Mouse (Mus musculus) embryo, embryonic 11 days (tissue): ENCODE results near the gene Gm27235.
"Not testable (repeated sequence)": the region's sequence is repeated elsewhere in the genome, so short reads cannot be mapped to it uniquely, and the experiment has no call there.

Experiments used
- DNase-seq: peaks from one replicate; pipeline ENCODE4 v3.0.0-alpha.2; 2015

Gm27235 gene

DNA sequence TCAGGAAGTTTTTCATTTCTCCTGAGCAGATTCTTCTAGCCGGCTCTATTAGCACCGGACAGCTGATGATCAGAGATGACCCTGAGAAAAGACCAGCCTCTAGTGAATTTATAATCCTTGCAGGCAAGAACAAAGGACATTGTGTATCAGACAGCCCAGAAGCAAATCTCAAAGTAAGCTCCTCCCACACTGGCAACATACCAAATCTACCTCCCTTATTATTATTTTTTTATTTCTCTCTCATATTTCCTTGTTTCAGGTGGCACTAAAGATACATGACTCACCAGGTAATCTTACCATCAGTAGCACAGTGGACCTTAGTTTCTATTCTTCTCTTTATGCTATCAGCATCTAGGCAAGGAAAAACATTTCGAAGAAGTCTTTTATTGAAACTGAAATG is at the start of gene Gm27235, which contains the start of gene D730048I06Rik:
Gm27235 (minus strand) TSS at position 101 of the 400 bp plus-strand sequence.
D730048I06Rik (minus strand) TSS at position 112 of the 400 bp plus-strand sequence.
- DNase-seq: no peak

DNA sequence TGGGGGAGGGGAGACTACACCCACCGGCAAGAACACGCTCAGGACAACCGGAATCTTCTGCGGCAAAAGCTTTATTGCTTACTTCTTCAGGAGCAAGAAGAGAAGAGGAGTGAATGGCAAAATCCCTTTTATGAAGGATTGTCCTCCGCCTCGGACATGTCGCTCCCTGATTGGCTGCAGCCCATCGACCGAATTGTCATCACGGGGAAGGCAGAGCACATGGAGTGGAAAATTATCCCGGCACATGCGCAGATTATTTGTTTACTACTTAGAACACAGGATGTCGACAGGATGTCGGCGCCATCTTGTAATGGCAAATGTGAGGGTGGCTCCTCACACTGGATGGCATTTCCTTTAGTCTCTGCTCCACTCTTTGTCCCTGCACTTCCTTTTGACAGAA is 28.0 kb upstream of the Gm27235 start:
- DNase-seq: not testable (repeated sequence)

DNA sequence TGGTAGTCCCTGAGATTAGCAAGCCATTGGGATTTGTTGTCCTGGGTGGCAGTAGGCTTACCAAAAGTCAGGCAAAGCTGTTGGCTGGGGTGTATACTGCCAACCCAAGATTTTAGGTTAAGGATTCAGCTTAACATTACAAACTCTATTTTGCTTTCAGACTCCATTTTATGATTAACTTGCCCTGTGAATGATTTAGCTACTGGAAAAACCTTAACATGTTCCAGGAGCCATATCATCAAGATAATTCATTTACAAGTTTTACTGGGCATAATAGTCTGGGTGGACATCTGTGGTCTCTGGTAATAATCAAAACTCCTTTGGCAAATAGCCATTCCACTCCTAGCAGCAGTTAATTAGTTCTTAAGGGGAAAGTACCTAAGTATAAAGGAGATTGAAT is 8.2 kb upstream of the Gm27235 start:
- DNase-seq: no peak

DNA sequence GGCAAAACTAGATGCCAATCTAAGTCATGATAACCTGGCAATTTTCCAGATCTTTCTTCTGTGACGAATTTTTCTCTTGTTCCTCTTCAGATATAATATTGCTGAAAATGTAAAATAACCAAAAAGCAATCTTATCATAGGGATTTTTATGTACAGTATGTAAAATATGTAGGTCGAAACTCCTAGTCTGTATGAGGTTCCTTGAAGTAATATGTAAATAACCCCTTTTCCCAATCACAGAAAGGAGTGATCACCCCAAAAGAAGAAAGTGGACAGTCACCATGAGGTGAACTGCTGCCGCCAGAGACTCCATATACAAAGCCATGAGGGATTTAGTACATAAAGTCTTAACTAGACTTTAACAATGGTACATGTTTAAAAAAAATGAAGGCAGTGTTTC is 11.9 kb downstream of the Gm27235 start, which contains the start of gene Gm17727:
Gm17727 (minus strand) TSS at position 101 of the 400 bp plus-strand sequence.
- no peak for DNase-seq

DNA sequence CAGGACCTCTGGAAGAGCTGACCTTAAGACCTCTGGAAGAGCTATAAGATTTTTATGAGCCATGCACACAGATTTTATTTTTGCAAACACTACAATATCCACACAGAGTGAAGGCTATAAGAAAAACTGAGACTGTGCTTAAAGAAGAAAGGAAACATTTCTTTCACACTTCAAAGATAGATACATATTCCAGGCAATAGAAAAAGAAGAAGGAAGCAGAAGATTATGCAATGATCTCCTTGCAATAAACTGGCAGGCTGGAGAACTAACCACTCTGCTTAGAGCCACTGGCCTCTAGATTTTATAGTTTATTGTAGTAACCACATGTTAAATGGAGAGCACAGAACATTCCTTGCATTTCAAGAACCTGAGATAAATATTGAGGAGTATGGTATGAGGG is 33.1 kb downstream of the Gm27235 start:
- no peak for DNase-seq

DNA sequence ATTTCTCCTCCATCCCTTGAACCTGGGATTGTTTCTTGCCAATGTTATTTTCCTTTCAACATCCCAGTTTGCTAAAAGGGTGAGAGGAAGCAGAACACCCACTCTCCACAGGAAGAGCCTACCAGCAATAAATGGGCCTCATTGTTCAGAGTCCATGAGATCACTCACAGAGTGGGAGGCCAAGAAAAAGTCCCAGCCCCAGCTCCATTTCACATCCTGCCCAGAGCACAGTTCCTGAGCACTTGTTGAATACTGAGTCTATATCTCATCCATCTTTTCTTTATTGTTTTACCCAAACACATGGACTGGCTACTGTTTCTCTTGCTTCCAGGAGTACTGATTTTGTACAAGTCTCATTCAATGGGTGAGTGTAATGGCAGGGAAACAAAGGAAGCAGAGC is 49.2 kb downstream of the Gm27235 start, which contains the start of gene Gm17677:
Gm17677 (plus strand) TSS at position 301 of the 400 bp plus-strand sequence.
- DNase-seq: no peak
